Mouse (Mus musculus) erythroblast, embryonic 14.5 days (primary cell): Measurements from ENCODE around the gene Phtf2. TPM values are rescaled to one million over a fixed set of nuclear protein-coding genes. Genes with fewer than 3 reads are reported as not detected.
"Not testable (repeated sequence)": the region's sequence is repeated elsewhere in the genome, so short reads cannot be mapped to it uniquely, and the experiment has no call there.

Experiments
- H3K27me3 ChIP-seq: 2 replicates; pipeline ENCODE4 v1.6.1; 2012; ENCODE audit warnings: inconsistent platforms; ENCODE audit not compliant: control insufficient read depth
- H3K36me3 ChIP-seq: 2 replicates; pipeline ENCODE4 v1.6.1; 2012; ENCODE audit warnings: mild to moderate bottlenecking, inconsistent platforms; ENCODE audit not compliant: control insufficient read depth
- H3K4me1 ChIP-seq: 2 replicates; pipeline ENCODE4 v1.6.1; 2012; ENCODE audit warnings: inconsistent platforms; ENCODE audit not compliant: control insufficient read depth
- H3K4me3 ChIP-seq: replicated peaks from 2 replicates; pipeline ENCODE3; 2012; ENCODE audit warnings: moderate library complexity, mild to moderate bottlenecking, inconsistent platforms
- H3K9me3 ChIP-seq: 2 replicates; pipeline ENCODE4 v1.6.1; 2012; ENCODE audit warnings: low read length, inconsistent platforms, mixed read lengths; ENCODE audit not compliant: control insufficient read depth
- GATA1 ChIP-seq: IDR thresholded peaks from 2 replicates; pipeline ENCODE4 v1.6.1; 2012; ENCODE audit warnings: low read length, inconsistent platforms, mixed read lengths
- TAL1 ChIP-seq: IDR thresholded peaks from 3 replicates; pipeline ENCODE4 v1.6.1; 2012; ENCODE audit warnings: low read length, inconsistent platforms, mixed read lengths
- polyA plus RNA-seq: library from polyadenylated mRNA; stranded (reverse); fragments of >175 nt; gene quantifications from 2 replicates; pipeline ENCODE4 v1.2.3, GENCODE M21; 2012

Gene Phtf2
- polyA plus RNA-seq, 1 experiment: 0.02 TPM

GRCm38 (mm10) chr5:20795932-20796331 is 86.0 kb downstream of the Phtf2 start:
- Histone ChIP-seq H3K36me3 (peaks cover 35% of the 10 kb centered on the region), H3K9me3 (no peaks in the 10 kb centered on the region), H3K27me3 (no peaks in the 10 kb centered on the region), H3K4me3 (no peak overlapping the region), H3K4me1 (peaks cover 2% of the 10 kb centered on the region; the same call in 1 of the 2 replicates)
- TF ChIP-seq GATA1 (no peak), TAL1 (no peak)

GRCm38 (mm10) chr5:20791793-20792554 is 90.0 kb downstream of the Phtf2 start:
- Histone ChIP-seq H3K4me1 (peaks cover 2% of the 10 kb centered on the region; the same call in 1 of the 2 replicates), H3K9me3 (no peaks in the 10 kb centered on the region), H3K27me3 (no peaks in the 10 kb centered on the region), H3K36me3 (peaks cover 35% of the 10 kb centered on the region), H3K4me3 (no peak overlapping the region)
- no peak for TF ChIP-seq TAL1
- no peak for TF ChIP-seq GATA1

GRCm38 (mm10) chr5:20786471-20786870 is 95.5 kb downstream of the Phtf2 start:
- not testable (repeated sequence) for H3K4me1 ChIP-seq, H3K9me3 ChIP-seq, H3K27me3 ChIP-seq, H3K4me3 ChIP-seq
- peaks cover 21% of the 10 kb centered on the region for H3K36me3 ChIP-seq

GRCm38 (mm10) chr5:20781116-20781515 is 100.8 kb downstream of the Phtf2 start:
- no peak for TF ChIP-seq GATA1
- no peak overlapping the region for H3K4me3 ChIP-seq
- H3K9me3 ChIP-seq: no peaks in the 10 kb centered on the region
- peaks cover 31% of the 10 kb centered on the region for H3K36me3 ChIP-seq
- no peaks in the 10 kb centered on the region for H3K27me3 ChIP-seq
- H3K4me1 ChIP-seq: peaks cover 14% of the 10 kb centered on the region

- no peaks in the 10 kb centered on the region for H3K9me3 ChIP-seq
- TF ChIP-seq TAL1 (no peak), GATA1 (no peak)
- H3K36me3 ChIP-seq: peaks cover 30% of the 10 kb centered on the region
- peaks cover 14% of the 10 kb centered on the region for H3K4me1 ChIP-seq
- no peak overlapping the region for H3K4me3 ChIP-seq
- H3K27me3 ChIP-seq: no peaks in the 10 kb centered on the region
Observed at GRCm38 (mm10) chr5:20779191-20779590, 102.7 kb downstream of the Phtf2 start.

- H3K9me3 ChIP-seq: no peaks in the 10 kb centered on the region
- no peaks in the 10 kb centered on the region for H3K27me3 ChIP-seq
- peaks cover 35% of the 10 kb centered on the region for H3K36me3 ChIP-seq
- H3K4me3 ChIP-seq: no peak overlapping the region
- TF ChIP-seq GATA1 (no peak), TAL1 (no peak)
- H3K4me1 ChIP-seq: peaks cover 14% of the 10 kb centered on the region
Observed at GRCm38 (mm10) chr5:20778274-20778984, 103.5 kb downstream of the Phtf2 start.

- Histone ChIP-seq H3K36me3 (peaks cover 35% of the 10 kb centered on the region), H3K9me3 (no peaks in the 10 kb centered on the region), H3K4me3 (no peak overlapping the region), H3K4me1 (peaks cover 4% of the 10 kb centered on the region), H3K27me3 (no peaks in the 10 kb centered on the region)
- TF ChIP-seq TAL1 (no peak), GATA1 (no peak)
Observed at GRCm38 (mm10) chr5:20773341-20773740, 108.6 kb downstream of the Phtf2 start.

- no peak overlapping the region for H3K4me3 ChIP-seq
- H3K9me3 ChIP-seq: no peaks in the 10 kb centered on the region
- peaks cover 33% of the 10 kb centered on the region for H3K36me3 ChIP-seq
- TF ChIP-seq GATA1 (no peak), TAL1 (no peak)
- no peaks in the 10 kb centered on the region for H3K4me1 ChIP-seq
- no peaks in the 10 kb centered on the region for H3K27me3 ChIP-seq
Observed at GRCm38 (mm10) chr5:20765365-20765920, 116.5 kb downstream of the Phtf2 start.

- peaks cover 33% of the 10 kb centered on the region for H3K36me3 ChIP-seq
- H3K4me1 ChIP-seq, H3K4me3 ChIP-seq, H3K27me3 ChIP-seq, H3K9me3 ChIP-seq: not testable (repeated sequence)
Observed at GRCm38 (mm10) chr5:20762441-20762840, 119.5 kb downstream of the Phtf2 start.
